Mouse (Mus musculus) lung, postnatal 4 days (tissue): ENCODE measurements around the gene Gm38655.
"Not testable (repeated sequence)": the region's sequence is repeated elsewhere in the genome, so short reads cannot be mapped to it uniquely, and the experiment has no call there.

ENCODE experiments used
- DNase-seq, 2 experiments: peaks; one replicate each; pipeline ENCODE4 v3.0.0; 2021

The Gm38655 gene

DNA sequence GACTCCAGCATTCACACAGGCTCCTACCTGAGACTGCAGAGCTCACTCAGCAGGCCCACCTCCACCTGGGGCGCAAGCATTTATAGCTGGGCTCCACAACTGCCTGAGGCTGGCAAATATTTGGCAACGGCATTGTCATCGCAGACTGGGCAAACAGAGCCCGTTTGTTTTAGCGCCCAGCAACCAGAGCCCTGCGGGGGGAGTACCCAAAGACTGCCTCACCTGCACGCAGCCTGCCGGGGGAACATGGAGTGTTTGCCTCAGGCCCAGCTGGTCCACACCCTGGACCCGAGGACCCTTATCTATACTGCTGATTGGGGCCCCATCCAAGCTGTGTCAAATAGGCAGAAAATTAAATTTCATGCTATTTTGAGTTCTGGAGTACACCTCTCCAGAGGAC is at the start of gene Gm38655:
Gene Gm38655, minus strand, starts transcription at position 61 of the 400 bp plus-strand sequence.
- peak; percentile 47 to 74 for DNase-seq

GRCm38 (mm10) chr17:25224586-25225222 is 49.4 kb upstream of the Gm38655 start:
- no peak for DNase-seq

GRCm38 (mm10) chr17:25222951-25223601 is 47.8 kb upstream of the Gm38655 start:
- DNase-seq: no peak

GRCm38 (mm10) chr17:25222504-25222940 is 47.3 kb upstream of the Gm38655 start:
- DNase-seq: not testable (repeated sequence)

GRCm38 (mm10) chr17:25221821-25222503 is 46.7 kb upstream of the Gm38655 start:
- DNase-seq: peak; percentile 66 to 73

- DNase-seq: no peak
Observed at GRCm38 (mm10) chr17:25220746-25221145, 45.5 kb upstream of the Gm38655 start.

- no peak for DNase-seq
Observed at GRCm38 (mm10) chr17:25219492-25220295, 44.4 kb upstream of the Gm38655 start.

- DNase-seq: no peak
Observed at GRCm38 (mm10) chr17:25218967-25219366, 43.7 kb upstream of the Gm38655 start.

DNA sequence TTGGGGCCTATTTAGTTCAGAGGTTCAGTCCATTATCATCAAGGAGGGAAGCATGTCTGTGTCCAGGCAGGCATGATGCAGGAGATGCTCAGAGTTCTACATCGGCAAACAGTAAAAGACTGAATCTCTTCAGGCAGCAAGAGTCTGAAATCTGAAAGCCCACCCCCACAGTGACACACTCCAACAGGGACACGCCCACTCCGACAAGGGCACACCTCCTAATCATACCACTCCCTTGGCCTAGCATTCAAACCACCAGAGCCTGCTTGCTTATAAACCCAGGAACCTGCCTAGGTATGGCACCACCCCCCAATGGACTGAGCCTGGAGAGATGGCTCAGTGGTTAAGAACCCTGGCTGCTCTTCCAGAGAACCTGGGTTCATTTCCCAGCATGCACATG is 40.2 kb upstream of the Gm38655 start:
- no peak for DNase-seq

DNA sequence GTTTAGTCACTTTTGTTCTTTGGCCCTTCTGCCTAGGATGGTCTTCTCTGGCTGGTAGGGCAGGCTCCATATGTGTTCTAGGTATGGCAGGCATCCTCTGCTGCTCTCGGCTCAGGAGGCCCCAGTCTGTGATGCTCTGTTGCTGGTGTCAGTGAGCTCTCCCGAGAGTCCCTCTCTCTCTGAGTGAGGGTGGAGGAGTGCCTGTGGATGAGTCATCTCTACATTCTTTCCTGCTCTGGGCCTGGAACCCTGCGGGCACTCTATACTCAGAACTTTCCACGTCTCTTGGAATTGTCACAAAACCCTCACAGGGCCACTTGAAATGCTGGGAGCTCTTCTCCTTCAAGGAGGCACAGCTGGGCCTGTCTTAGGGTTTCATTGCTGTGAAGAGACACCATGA is 36.4 kb upstream of the Gm38655 start:
- DNase-seq: no peak

DNA sequence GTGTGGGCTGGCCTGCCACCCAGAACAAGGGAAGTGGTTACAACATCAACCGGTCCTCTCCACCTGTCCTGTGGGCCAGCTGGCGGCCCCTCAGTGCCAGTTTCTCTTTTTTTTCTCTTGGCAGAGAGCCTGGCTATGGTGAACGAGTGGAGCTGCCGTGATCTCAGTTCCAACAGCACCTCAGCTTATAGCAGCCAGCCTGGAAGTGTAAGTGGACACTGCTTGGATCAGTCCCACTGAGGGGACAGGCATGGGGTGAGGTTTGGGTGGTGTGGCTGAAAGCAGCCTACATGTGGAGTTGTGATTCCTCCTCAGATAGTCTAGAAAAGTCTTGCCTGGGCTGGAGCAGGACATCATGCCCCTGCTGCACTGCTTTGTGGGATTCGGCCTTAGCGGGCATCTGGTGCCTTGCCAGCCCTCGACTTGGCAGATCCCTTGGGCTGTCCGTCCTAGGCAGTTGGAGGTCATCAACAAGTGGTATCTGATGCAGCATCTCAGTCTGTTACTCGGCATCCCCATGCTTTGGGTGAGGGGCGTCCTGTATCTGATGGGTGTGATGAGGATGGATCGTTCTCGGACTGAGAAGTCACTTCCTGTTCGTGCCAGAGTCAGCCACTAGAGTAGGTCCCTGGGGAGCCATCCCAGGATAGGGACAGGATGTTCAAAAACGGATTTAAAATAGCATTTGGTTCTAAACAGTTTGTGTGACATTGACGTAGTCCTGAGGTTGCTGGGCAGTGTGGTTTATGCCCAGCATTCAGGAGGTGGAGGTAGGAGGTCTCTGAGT is 35.6 kb upstream of the Gm38655 start:
- DNase-seq: peak in 1 of 2 experiments; percentile 39

- no peak for DNase-seq
Observed at GRCm38 (mm10) chr17:25210006-25210405, 34.7 kb upstream of the Gm38655 start.

DNA sequence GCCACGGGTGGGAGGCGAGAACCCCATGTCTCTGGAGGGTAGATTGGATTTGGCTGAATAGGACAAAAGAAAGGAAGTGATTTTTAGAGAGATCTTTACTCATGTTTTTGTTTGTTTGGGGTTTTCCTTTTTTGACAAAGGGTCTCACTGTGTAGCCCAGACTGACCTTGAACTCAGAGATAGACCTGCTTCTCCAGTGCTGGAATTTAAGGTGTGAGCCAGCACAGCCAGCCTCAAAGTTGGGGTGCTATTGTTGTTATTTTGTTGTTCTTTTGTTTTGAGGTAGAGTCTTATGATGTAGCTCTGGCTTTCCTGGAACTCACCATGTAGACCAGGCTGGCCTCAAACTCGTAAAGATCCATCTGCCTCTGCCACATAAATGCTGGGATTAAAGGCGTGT is 27.1 kb upstream of the Gm38655 start:
- DNase-seq: no peak

GRCm38 (mm10) chr17:25189091-25189490 is 13.8 kb upstream of the Gm38655 start:
- DNase-seq: no peak

GRCm38 (mm10) chr17:25188150-25189031 is 13.1 kb upstream of the Gm38655 start, which contains the start of gene Unkl:
Gene Unkl, plus strand, starts transcription at chr17:25188397.
- peak; percentile 85 to 89 for DNase-seq

DNA sequence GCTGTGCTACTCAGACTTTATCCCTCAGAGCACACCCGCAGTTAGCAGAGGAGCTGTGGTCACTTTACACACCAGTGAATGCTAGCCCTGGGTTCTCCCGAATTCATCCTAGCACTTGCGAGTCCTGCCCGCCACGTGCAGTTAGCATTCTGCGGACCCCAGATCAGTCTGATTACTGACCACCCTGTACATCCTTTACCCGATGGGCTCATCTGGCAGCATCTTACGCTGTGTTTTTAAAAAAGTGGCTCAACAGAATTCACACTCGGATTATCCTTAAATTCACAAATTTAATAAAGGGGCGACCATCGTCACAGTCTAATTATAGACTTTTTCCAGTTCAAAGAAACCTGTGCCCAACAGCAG is 12.5 kb upstream of the Gm38655 start:
- DNase-seq: no peak

GRCm38 (mm10) chr17:25184961-25185360 is 9.7 kb upstream of the Gm38655 start:
- no peak for DNase-seq

- peak; percentile 97 to 98 for DNase-seq
Observed at GRCm38 (mm10) chr17:25184129-25184691, 8.9 kb upstream of the Gm38655 start, which contains the start of gene BC003965. Gene BC003965, plus strand, starts transcription at chr17:25184554.

DNA sequence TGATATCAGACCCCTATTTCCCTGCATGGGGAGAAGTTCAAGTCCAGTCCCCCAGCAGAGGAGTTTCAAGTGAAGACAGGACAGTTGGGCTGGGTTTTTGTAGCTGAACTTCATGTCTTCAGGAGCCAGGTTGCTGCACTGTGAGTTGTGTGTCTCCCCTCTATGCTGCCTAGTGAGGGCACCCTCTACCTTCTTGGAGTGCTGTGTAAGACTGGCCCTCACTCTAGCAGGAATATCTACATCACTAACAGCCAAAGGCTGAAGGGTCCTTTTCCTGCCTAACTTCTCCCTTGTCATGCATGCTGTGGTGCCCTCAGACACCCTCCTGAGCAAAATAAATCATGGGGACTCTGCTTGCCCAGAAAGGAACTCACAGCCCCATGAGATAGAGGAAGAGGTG is 8.0 kb upstream of the Gm38655 start:
- DNase-seq: no peak

DNA sequence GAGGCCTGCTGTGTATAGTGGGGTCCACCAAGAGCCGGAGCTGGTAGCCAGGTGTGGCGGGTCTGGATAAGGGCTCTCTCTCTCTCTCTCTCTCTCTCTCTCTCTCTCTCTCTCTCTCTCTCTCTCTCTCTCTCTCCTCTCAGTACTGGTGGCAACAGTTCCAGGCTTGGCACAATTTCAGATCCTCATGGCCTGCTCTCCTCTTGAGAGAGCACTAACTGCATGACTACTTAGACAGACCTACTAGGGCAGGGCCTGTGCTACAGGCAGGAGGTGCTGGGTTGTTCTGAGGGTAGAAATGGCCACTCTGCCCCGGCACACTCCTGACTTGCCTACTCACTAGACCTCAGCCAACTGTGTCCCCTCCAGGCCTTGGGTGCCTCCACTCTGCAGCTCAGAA is 2.7 kb downstream of the Gm38655 start:
- no peak for DNase-seq

DNA sequence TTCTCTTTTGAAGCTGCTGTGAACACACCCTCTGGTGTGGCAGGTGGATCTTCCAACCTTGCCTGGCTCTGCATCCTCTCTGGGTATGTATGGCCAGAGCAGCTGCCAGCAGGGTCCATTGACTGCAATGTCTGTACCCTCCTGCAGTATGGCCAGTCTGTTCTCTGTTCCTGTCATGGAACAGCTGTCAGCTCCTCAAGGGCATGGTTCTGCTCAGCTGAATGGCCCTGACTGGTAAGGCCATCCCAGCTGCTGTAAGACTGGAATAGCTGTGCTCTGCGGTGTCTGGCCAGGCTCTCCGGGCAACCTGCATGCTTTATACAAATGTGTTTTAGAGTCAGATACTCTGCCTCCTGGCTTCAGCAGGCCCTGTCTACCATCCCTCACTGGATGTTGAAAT is 5.6 kb downstream of the Gm38655 start:
- DNase-seq: no peak
